Mouse (Mus musculus) kidney, postnatal 36 days (tissue): ENCODE data around the gene Sat1.
A peak's percentile ranks its signal among the peaks of the same experiment; 100 is the strongest.
"Not testable (repeated sequence)": the region's sequence is repeated elsewhere in the genome, so short reads cannot be mapped to it uniquely, and the experiment has no call there.

Experiments
- DNase-seq, 2 experiments: peaks; one replicate each; pipeline ENCODE4 v3.0.0; 2021 to 2022; ENCODE audit warnings: mixed read lengths in 2 of 2

Gene Sat1

GRCm38 (mm10) chrX:155216271-155216670, at the start of gene Sat1:
Gene Sat1 (minus strand): TSS chrX:155216449.
- peak; percentile 96 for DNase-seq

- DNase-seq, result peak in 1 of 2 experiments; percentile 30
These were observed 46.6 kb upstream of the Sat1 start for GRCm38 (mm10) chrX:155262915-155263252.

GRCm38 (mm10) chrX:155262235-155262914, 46.1 kb upstream of the Sat1 start, which contains the start of gene Acot9:
Gene Acot9 (plus strand): TSS chrX:155262443.
- DNase-seq, result peak; percentile 91

GRCm38 (mm10) chrX:155256856-155257255, 40.6 kb upstream of the Sat1 start:
- DNase-seq, result no peak

GRCm38 (mm10) chrX:155218277-155218676, 2.0 kb upstream of the Sat1 start:
- no peak for DNase-seq

GRCm38 (mm10) chrX:155215501-155216248, 574 bp downstream of the Sat1 start:
- peak in 1 of 2 experiments; percentile 46 for DNase-seq

GRCm38 (mm10) chrX:155214291-155215136, 1.7 kb downstream of the Sat1 start:
- DNase-seq, result no peak

GRCm38 (mm10) chrX:155208671-155209070, 7.6 kb downstream of the Sat1 start:
- DNase-seq, result peak in 1 of 2 experiments; percentile 50

GRCm38 (mm10) chrX:155205436-155205835, 10.8 kb downstream of the Sat1 start:
- not testable (repeated sequence) for DNase-seq

- no peak for DNase-seq
These were observed 13.6 kb downstream of the Sat1 start for GRCm38 (mm10) chrX:155202406-155203305.

GRCm38 (mm10) chrX:155201799-155202198, 14.4 kb downstream of the Sat1 start:
- DNase-seq, result no peak

GRCm38 (mm10) chrX:155194979-155195378, 21.3 kb downstream of the Sat1 start:
- no peak for DNase-seq

- no peak for DNase-seq
These were observed 22.4 kb downstream of the Sat1 start for GRCm38 (mm10) chrX:155193732-155194443.

- peak in 1 of 2 experiments; percentile 22 for DNase-seq
These were observed 24.3 kb downstream of the Sat1 start for GRCm38 (mm10) chrX:155191941-155192340.

GRCm38 (mm10) chrX:155177640-155178039, 38.6 kb downstream of the Sat1 start:
- DNase-seq, result no peak

- DNase-seq, result peak in 1 of 2 experiments; percentile 14
These were observed 39.0 kb downstream of the Sat1 start for GRCm38 (mm10) chrX:155177230-155177629.

- no peak for DNase-seq
These were observed 40.7 kb downstream of the Sat1 start for GRCm38 (mm10) chrX:155175568-155175967.

GRCm38 (mm10) chrX:155172310-155172709, 43.9 kb downstream of the Sat1 start:
- DNase-seq, result no peak

GRCm38 (mm10) chrX:155171754-155172153, 44.5 kb downstream of the Sat1 start:
- no peak for DNase-seq

GRCm38 (mm10) chrX:155169886-155170285, 46.4 kb downstream of the Sat1 start:
- DNase-seq, result peak; percentile 14 to 49

GRCm38 (mm10) chrX:155167667-155168066, 48.6 kb downstream of the Sat1 start:
- DNase-seq, result no peak
